ENCODE assay signal across 8 mouse cellular contexts in the genomic region with DNA sequence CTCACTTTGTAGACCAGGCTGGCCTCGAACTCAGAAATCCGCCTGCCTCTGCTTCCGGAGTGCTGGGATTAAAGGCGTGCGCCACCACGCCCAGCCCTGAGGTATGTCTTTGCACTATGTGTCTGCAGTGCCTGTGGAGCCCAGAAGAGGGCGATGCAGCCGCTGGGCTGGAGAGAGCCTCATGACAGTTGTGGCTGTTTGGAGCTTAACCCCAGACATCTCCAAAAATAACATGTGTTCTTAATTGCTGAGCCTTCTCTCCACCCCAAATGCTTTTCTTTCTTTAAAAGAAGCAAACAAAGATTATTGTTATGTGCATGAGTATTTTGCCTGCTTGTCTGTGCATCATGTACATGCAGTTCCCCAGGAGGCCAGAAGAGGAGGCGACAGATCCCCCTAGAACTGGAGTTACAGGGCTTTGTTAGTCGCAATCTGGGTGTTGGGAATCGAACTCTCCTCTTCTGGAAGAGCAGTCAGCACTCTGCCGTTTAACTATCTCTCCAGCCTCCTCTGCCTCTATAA. TPM values are rescaled to one million over a fixed set of nuclear protein-coding genes. Genes with fewer than 3 reads are reported as not detected.
DNase-seq lines count a peak whose midpoint lies in the region.
"Had no signal": no experiment of that assay in that cellular context is flagged by ENCODE, and none has a peak within 500 bp of the region (broad histone marks: within the 10 kb centered on the region; RNA-seq: fewer than 3 reads in every experiment).

No protein-coding gene starts in this region.

- intact Hi-C loops in gastrocnemius, postnatal 36 days (cut with DNase I), result no loop called here

- peak; percentile 69 for DNase-seq in 3134 (ENCODE audit: extremely low read depth, insufficient read length, low spot score)
- peak; percentile 68 for DNase-seq in CD4-positive helper T cell, adult 2 months (ENCODE audit: low read depth, low spot score)
- peak; percentile 84 for DNase-seq in cerebellum, adult 9-10 months
- peak; percentile 56 to 58 for DNase-seq in gastrocnemius, postnatal 36 days
- peak; percentile 70 for DNase-seq in kidney, adult 9 months
- DNase-seq in lung, postnatal 36 days, result peak; percentile 67
- peak; percentile 34 for DNase-seq in spleen, adult 12 weeks (ENCODE audit: low spot score)

RNA-seq across cellular contexts. Expression of a gene that starts 0.7 kb away (rescaled TPM):
- 10 to 100 TPM; 10.6 to 14.3 TPM for total RNA-seq in gastrocnemius, postnatal 36 days (2021)

RNA-seq across cellular contexts. Expression of a gene that starts 1.0 kb away (rescaled TPM):
- total RNA-seq in gastrocnemius, postnatal 36 days (2021), result 10 to 100 TPM; 28.6 to 36.2 TPM

RNA-seq across cellular contexts. Expression of a gene that starts 8.7 kb away (rescaled TPM):
- total RNA-seq in gastrocnemius, postnatal 36 days (2021), result under 1 TPM; 0.76 to 0.79 TPM

RNA-seq across cellular contexts. Expression of a gene that starts 18.8 kb away (rescaled TPM):
- 1 to 10 TPM; 2.8 to 4.0 TPM for total RNA-seq in gastrocnemius, postnatal 36 days (2021)

RNA-seq across cellular contexts. Expression of a gene that starts 19.0 kb away (rescaled TPM):
- not detected for total RNA-seq in gastrocnemius, postnatal 36 days (2021)
- total RNA-seq: layer of hippocampus, postnatal 25 days had no signal

Comparison
In these comparisons a context has a peak if more than half of its experiments do, and no peak if none do; other contexts are left out.
1. Peak in every context shown above with its lines: DNase-seq.
2. DNase-seq: peak in every context shown above with its lines; median percentile 84 in cerebellum, adult 9-10 months; 70 in kidney, adult 9 months; 69 in 3134; 68 in CD4-positive helper T cell, adult 2 months; 67 in lung, postnatal 36 days; 57 in gastrocnemius, postnatal 36 days; 34 in spleen, adult 12 weeks.